Mouse (Mus musculus): ENCODE measurements around the gene Olfr1217. TPM values are rescaled to one million over a fixed set of nuclear protein-coding genes. Genes with fewer than 3 reads are reported as not detected.
"Not testable (repeated sequence)": the region's sequence is repeated elsewhere in the genome, so short reads cannot be mapped to it uniquely, and the experiment has no call there.

Gene Olfr1217
- not detected in 2 replicates for polyA plus RNA-seq (2015; fragmentation: Nextera tagmentation; extraction: Ambion mirVana)

DNA sequence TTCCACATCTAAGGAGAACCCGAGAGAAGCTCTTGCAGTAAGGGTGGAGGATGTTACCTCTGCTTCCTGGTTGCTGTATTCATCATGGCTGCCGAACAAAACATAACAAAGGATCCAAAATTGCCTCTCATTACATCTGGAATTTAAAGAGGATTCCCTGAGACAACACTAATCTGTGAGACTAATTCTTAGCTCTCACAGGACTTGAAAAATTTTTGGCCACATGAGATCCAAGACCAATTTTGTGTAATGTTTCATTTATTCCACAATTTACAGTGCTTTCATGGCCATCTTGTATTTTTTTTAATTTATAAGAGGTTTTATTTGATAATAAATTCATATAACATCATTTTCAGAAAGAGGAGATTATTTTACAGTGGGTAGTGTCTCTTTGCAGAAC is at the start of gene Olfr1217:
Gene Olfr1217, minus strand, starts transcription at position 101 of the 400 bp plus-strand sequence.
- H3K4me3 ChIP-seq (ENCODE audit: low read depth, low read length): no peak within 1 kb of the TSS
- no peak within 1 kb of the TSS for H3K27ac ChIP-seq (ENCODE audit: low read length)
- H3K9me3 ChIP-seq (replicated peaks; ENCODE audit: control insufficient read depth, low read length): no peaks in the 10 kb centered on the region
- 39% methylated on average over 2 of the region's 2 CpGs for WGBS (ENCODE audit: insufficient replicate concordance)
- no peak within 1 kb of the TSS for H3K9ac ChIP-seq (ENCODE audit: low read depth, low read length)
- ATAC-seq (ENCODE audit: low read depth): no peak
- no peaks in the 10 kb centered on the region for H3K27me3 ChIP-seq (ENCODE audit: control insufficient read depth, insufficient read depth, low read depth, low read length)
- H3K36me3 ChIP-seq (ENCODE audit: control insufficient read depth, insufficient read depth): no peaks in the 10 kb centered on the region
- H3K4me2 ChIP-seq (ENCODE audit: low read depth, low read length): no peak within 1 kb of the TSS
- no peaks in the 10 kb centered on the region for H3K4me1 ChIP-seq (ENCODE audit: control insufficient read depth, low read depth, low read length)

DNA sequence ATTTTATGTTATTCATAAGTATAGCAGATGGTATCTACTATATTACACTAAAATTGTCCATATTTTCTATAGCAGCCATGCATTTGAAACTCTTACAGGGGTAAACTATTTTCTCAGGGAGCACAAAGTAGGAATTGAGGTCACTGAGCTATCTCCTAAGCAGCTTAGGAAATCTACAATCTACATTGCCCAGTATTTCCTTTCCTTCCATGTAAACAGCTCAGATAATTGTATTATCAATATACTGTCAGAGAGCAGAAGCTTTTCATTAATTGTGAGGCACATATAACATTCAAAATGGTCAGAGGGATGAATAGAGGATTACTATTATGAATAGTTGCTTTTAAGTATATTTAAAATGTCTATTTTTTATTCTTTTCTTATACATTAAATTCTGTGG is 49.6 kb upstream of the Olfr1217 start:
- Histone ChIP-seq H3K9ac (ENCODE audit: low read depth, low read length) (no peak overlapping the region), H3K27ac (ENCODE audit: low read length) (no peak overlapping the region), H3K36me3 (ENCODE audit: control insufficient read depth, insufficient read depth) (no peaks in the 10 kb centered on the region), H3K27me3 (ENCODE audit: control insufficient read depth, insufficient read depth, low read depth, low read length) (no peaks in the 10 kb centered on the region), H3K9me3 (replicated peaks; ENCODE audit: control insufficient read depth, low read length) (no peaks in the 10 kb centered on the region), H3K4me1 (ENCODE audit: control insufficient read depth, low read depth, low read length) (no peaks in the 10 kb centered on the region), H3K4me3 (ENCODE audit: low read depth, low read length) (no peak overlapping the region), H3K4me2 (ENCODE audit: low read depth, low read length) (no peak overlapping the region)
- ATAC-seq (ENCODE audit: low read depth): no peak

DNA sequence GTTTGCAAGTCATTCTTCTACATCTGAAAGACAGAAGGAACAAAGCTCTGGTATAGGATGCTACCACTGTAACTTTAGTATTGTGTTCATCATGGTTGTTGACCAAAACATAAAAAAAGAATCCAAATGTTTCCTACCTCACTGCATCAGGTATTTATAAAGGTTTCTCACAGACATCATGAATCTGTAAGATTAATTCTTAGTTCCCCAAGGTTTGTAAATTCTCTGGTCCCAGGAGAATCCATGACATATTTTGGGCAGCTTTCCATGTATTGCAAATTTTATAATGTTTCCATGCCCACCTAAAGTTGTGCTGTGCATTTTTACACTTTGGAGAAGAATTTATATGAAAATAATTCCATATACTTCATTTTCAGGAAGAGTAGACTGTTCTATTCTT is 29.2 kb upstream of the Olfr1217 start, which contains the start of gene Olfr1218:
Gene Olfr1218, minus strand, starts transcription at position 101 of the 400 bp plus-strand sequence.
- no peaks in the 10 kb centered on the region for H3K4me1 ChIP-seq (ENCODE audit: control insufficient read depth, low read depth, low read length)
- no peak within 1 kb of the TSS for H3K27ac ChIP-seq (ENCODE audit: low read length)
- ATAC-seq (ENCODE audit: low read depth): no peak
- H3K9ac ChIP-seq (ENCODE audit: low read depth, low read length): no peak within 1 kb of the TSS
- H3K4me2 ChIP-seq (ENCODE audit: low read depth, low read length): no peak within 1 kb of the TSS
- no peaks in the 10 kb centered on the region for H3K9me3 ChIP-seq (replicated peaks; ENCODE audit: control insufficient read depth, low read length)
- no peaks in the 10 kb centered on the region for H3K27me3 ChIP-seq (ENCODE audit: control insufficient read depth, insufficient read depth, low read depth, low read length)
- H3K4me3 ChIP-seq (ENCODE audit: low read depth, low read length): no peak within 1 kb of the TSS
- H3K36me3 ChIP-seq (ENCODE audit: control insufficient read depth, insufficient read depth): no peaks in the 10 kb centered on the region

DNA sequence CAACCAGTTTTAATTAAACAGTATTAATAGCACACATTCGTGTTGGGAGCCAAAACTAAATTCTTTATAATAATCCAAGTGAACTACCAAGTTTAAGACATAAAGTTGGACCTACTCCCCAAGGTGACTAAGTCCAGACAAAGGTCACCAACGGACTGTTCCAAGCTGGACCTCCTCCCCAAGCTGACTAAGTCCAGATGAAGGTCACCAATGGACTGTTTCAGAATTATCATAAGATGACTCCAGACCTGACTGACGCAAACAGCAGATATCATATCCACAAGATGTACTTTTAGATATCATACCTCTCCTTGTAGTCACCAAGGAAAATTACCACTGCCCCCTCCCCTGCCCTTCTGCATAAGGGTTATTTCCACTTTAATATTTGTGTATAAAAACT is 10.4 kb downstream of the Olfr1217 start:
- ATAC-seq (ENCODE audit: low read depth): not testable (repeated sequence)

DNA sequence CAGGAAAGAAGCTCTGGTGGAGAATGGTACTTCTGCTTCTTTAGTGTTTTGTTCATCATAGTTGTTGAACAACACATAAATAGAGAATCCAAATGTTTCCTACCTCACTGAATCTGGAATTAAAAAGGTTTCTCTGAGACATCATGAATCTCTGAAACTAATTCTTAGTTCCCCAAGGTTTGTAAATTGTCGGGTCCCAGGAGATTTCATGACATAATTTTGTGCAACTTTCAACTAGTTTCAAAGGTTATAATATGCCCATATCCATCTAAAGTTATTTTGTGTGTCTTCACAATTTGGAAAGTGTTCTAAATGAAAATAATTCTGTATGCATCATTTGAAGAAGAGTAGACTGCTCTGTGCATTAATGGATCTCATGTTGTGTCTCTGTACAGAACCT is 13.6 kb downstream of the Olfr1217 start, which contains the start of gene Olfr1216:
Gene Olfr1216, minus strand, starts transcription at position 101 of the 400 bp plus-strand sequence.
- Histone ChIP-seq H3K9ac (ENCODE audit: low read depth, low read length) (no peak within 1 kb of the TSS), H3K36me3 (ENCODE audit: control insufficient read depth, insufficient read depth) (no peaks in the 10 kb centered on the region)

More for the DNA sequence above, 10.4 kb downstream of the Olfr1217 start:
- H3K4me1 ChIP-seq (ENCODE audit: control insufficient read depth, low read depth, low read length); H3K27ac ChIP-seq (ENCODE audit: low read length); H3K4me3 ChIP-seq (ENCODE audit: low read depth, low read length); H3K4me2 ChIP-seq (ENCODE audit: low read depth, low read length); H3K9ac ChIP-seq (ENCODE audit: low read depth, low read length); H3K9me3 ChIP-seq (replicated peaks; ENCODE audit: control insufficient read depth, low read length); H3K27me3 ChIP-seq (ENCODE audit: control insufficient read depth, insufficient read depth, low read depth, low read length); H3K36me3 ChIP-seq (ENCODE audit: control insufficient read depth, insufficient read depth): not testable (repeated sequence)
- 48% methylated on average over 3 of the region's 3 CpGs for WGBS (ENCODE audit: insufficient replicate concordance)

DNA sequence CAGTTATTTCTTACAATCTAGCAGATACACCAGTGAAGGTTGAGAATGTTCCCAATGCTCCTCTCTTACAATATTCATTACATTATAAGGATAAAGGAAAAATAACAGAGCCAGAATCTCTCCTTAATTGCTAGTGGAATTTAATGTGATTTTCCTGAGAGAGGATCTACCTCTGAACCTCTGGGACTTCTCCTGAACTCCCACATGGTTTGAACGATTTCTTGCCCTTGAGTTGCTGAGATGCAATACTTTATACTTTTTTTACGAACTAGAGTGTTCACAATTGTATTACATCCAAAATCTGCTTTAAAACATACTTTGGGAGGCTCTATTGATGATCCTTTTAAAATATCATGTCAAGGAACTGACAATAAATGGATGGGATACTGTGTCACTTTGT is 25.0 kb downstream of the Olfr1217 start, which contains the start of gene Olfr1215:
Gene Olfr1215, minus strand, starts transcription at position 101 of the 400 bp plus-strand sequence.
- WGBS (ENCODE audit: insufficient replicate concordance): 36% methylated on average over 2 of the region's 2 CpGs
- no peaks in the 10 kb centered on the region for H3K4me1 ChIP-seq (ENCODE audit: control insufficient read depth, low read depth, low read length)
- no peaks in the 10 kb centered on the region for H3K27me3 ChIP-seq (ENCODE audit: control insufficient read depth, insufficient read depth, low read depth, low read length)

More for the DNA sequence above, 13.6 kb downstream of the Olfr1217 start, which contains the start of gene Olfr1216:
- no peak within 1 kb of the TSS for H3K4me2 ChIP-seq (ENCODE audit: low read depth, low read length)
- no peak within 1 kb of the TSS for H3K4me3 ChIP-seq (ENCODE audit: low read depth, low read length)
- no peak within 1 kb of the TSS for H3K27ac ChIP-seq (ENCODE audit: low read length)
- WGBS (ENCODE audit: insufficient replicate concordance): 43% methylated on average over 1 of the region's 1 CpGs
- no peak for ATAC-seq (ENCODE audit: low read depth)
- H3K9me3 ChIP-seq (replicated peaks; ENCODE audit: control insufficient read depth, low read length): no peaks in the 10 kb centered on the region
- no peaks in the 10 kb centered on the region for H3K27me3 ChIP-seq (ENCODE audit: control insufficient read depth, insufficient read depth, low read depth, low read length)
- H3K4me1 ChIP-seq (ENCODE audit: control insufficient read depth, low read depth, low read length): no peaks in the 10 kb centered on the region

DNA sequence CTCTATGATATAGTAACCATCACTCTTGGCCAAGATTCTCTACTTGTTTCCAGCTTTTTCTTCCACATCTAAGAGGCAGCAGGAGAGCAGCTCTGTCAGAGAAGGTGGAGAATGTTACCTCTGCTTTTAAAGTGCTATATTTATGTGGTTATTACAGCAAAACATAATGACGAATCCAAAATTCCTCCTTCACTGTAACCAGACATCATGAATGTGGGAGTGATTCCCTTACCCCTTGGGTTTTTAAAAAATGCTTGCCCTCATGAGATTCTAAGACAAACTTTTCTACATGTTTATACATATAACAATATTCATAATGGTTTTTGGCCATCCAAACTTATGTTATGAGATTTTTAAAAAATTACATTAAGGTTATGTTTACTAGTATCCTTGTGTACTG is 39.3 kb downstream of the Olfr1217 start, which contains the start of gene Olfr1214:
Gene Olfr1214, minus strand, starts transcription at position 101 of the 400 bp plus-strand sequence.
- Histone ChIP-seq H3K27ac (ENCODE audit: low read length) (no peak within 1 kb of the TSS), H3K9ac (ENCODE audit: low read depth, low read length) (no peak within 1 kb of the TSS), H3K36me3 (ENCODE audit: control insufficient read depth, insufficient read depth) (no peaks in the 10 kb centered on the region), H3K27me3 (ENCODE audit: control insufficient read depth, insufficient read depth, low read depth, low read length) (no peaks in the 10 kb centered on the region), H3K4me2 (ENCODE audit: low read depth, low read length) (no peak within 1 kb of the TSS), H3K9me3 (replicated peaks; ENCODE audit: control insufficient read depth, low read length) (no peaks in the 10 kb centered on the region), H3K4me1 (ENCODE audit: control insufficient read depth, low read depth, low read length) (no peaks in the 10 kb centered on the region), H3K4me3 (ENCODE audit: low read depth, low read length) (no peak within 1 kb of the TSS)
- WGBS (ENCODE audit: insufficient replicate concordance): 78% methylated on average over 1 of the region's 1 CpGs
- no peak for ATAC-seq (ENCODE audit: low read depth)

More for the DNA sequence above, 25.0 kb downstream of the Olfr1217 start, which contains the start of gene Olfr1215:
- no peak within 1 kb of the TSS for H3K4me3 ChIP-seq (ENCODE audit: low read depth, low read length)
- no peaks in the 10 kb centered on the region for H3K9me3 ChIP-seq (replicated peaks; ENCODE audit: control insufficient read depth, low read length)
- no peak within 1 kb of the TSS for H3K27ac ChIP-seq (ENCODE audit: low read length)
- H3K9ac ChIP-seq (ENCODE audit: low read depth, low read length): no peak within 1 kb of the TSS
- H3K36me3 ChIP-seq (ENCODE audit: control insufficient read depth, insufficient read depth): no peaks in the 10 kb centered on the region
- H3K4me2 ChIP-seq (ENCODE audit: low read depth, low read length): no peak within 1 kb of the TSS
- no peak for ATAC-seq (ENCODE audit: low read depth)

DNA sequence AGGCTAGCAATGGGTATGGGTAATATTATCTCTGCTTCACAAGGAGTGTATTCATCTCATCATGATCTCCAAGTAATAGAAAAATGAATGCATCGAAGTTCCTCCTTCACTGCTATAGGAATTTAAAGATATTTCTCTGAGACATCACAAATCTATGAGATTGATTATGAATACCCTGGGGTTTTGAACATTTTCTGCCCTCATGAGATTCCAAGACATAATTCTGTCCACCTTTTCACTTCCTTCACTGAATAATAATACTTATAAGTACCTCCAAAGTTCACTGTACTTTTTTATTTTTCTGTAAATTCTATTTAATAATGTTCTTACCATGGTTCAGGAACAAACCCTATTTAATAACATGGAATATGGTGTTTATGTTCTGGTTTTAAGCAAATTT is 51.7 kb downstream of the Olfr1217 start, which contains the start of gene Gm13762:
Gene Gm13762, minus strand, starts transcription at position 101 of the 400 bp plus-strand sequence.
- ATAC-seq (ENCODE audit: low read depth): no peak
- Histone ChIP-seq H3K4me1 (ENCODE audit: control insufficient read depth, low read depth, low read length) (no peaks in the 10 kb centered on the region), H3K4me2 (ENCODE audit: low read depth, low read length) (no peak within 1 kb of the TSS), H3K27ac (ENCODE audit: low read length) (no peak within 1 kb of the TSS), H3K9ac (ENCODE audit: low read depth, low read length) (no peak within 1 kb of the TSS), H3K4me3 (ENCODE audit: low read depth, low read length) (no peak within 1 kb of the TSS), H3K9me3 (replicated peaks; ENCODE audit: control insufficient read depth, low read length) (no peaks in the 10 kb centered on the region), H3K27me3 (ENCODE audit: control insufficient read depth, insufficient read depth, low read depth, low read length) (no peaks in the 10 kb centered on the region), H3K36me3 (ENCODE audit: control insufficient read depth, insufficient read depth) (no peaks in the 10 kb centered on the region)
- 54% methylated on average over 1 of the region's 1 CpGs for WGBS (ENCODE audit: insufficient replicate concordance)

All from liver, embryonic 16.5 days (tissue).